Mouse (Mus musculus) right cerebral cortex, adult 2 months (tissue): ENCODE measurements around the gene Ccs.

ENCODE experiments used
- DNase-seq, 2 experiments: peaks; one replicate each; pipeline ENCODE4 v3.0.0; 2021 to 2022; ENCODE audit warnings: low spot score in 2 of 2

The Ccs gene

DNA sequence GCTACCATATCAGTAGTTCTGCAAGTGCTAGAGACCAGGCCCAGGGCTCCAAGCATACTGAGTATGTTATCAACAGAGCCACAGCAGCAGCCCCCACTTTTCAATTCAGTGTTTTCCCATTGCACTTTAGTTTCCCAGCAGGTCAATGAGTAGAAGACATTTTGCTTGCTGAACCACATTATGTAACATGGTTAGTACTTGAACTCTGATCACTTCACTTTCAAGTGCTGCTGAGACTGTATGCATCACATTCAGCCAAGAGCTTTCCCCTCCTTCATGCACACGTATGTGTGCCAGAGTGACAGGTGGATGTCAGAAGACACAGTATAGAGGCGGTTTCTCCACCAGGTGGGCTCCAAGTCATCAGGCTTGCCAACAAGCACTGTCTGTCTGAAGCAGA lies 56.2 kb downstream of the Ccs start:
- DNase-seq, result no peak
